Mouse (Mus musculus) cerebellum, adult (tissue): ENCODE measurements around the gene Usb1.

Source experiments
- ATAC-seq: cut with Nextera tagmentation; 2 replicates; pipeline ENCODE4 v1.9.2; 2017; ENCODE audit warnings: mild to moderate bottlenecking, moderate library complexity, mixed read lengths; ENCODE audit not compliant: insufficient number of reproducible peaks, low FRiP score, low TSS enrichment

The Usb1 gene

GRCm38 (mm10) chr8:95332437-95333199 lies 534 bp downstream of the Usb1 start:
- ATAC-seq: no peak

- ATAC-seq: no peak
Observed at GRCm38 (mm10) chr8:95335706-95336105, 3.6 kb downstream of the Usb1 start.

DNA sequence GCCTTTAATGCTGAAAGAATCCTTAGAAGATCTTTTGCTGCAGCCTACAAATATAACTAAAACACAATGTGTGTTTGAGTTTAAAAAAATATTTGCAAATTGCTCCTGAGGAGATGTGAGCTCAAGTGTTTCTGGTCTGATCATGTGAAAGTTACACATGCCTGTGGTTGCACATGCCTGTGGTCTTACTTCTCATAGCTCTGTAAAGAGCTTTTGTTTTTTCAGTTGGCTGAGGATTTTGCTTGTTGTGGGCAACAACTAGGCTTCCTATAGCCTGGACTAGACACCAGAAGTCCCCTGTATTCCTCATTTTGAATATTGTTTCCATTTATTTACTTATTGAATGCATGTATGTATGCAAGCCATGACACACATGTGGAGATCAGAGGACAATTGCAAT lies 4.3 kb downstream of the Usb1 start:
- no peak for ATAC-seq

GRCm38 (mm10) chr8:95341721-95342120 lies 9.6 kb downstream of the Usb1 start:
- ATAC-seq: no peak

DNA sequence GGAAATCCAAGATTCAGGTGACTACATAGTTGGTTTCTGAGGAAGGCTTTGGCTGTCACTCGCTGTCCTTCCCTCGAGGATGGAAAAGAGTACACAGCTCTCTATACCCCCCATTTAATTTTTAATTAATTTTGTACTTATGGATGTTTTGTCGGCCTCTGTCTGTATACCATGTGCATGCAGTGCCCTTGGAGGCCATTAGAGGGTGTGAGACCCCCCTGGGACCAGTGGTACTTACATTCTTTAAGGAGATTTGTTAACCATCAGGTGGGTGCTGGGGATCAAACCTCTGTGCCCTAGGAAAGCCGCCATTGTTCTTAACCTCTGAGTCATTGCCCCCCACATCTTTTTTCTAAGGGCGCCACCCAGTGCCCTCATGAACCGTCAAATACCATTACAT lies 12.6 kb downstream of the Usb1 start:
- no peak for ATAC-seq

DNA sequence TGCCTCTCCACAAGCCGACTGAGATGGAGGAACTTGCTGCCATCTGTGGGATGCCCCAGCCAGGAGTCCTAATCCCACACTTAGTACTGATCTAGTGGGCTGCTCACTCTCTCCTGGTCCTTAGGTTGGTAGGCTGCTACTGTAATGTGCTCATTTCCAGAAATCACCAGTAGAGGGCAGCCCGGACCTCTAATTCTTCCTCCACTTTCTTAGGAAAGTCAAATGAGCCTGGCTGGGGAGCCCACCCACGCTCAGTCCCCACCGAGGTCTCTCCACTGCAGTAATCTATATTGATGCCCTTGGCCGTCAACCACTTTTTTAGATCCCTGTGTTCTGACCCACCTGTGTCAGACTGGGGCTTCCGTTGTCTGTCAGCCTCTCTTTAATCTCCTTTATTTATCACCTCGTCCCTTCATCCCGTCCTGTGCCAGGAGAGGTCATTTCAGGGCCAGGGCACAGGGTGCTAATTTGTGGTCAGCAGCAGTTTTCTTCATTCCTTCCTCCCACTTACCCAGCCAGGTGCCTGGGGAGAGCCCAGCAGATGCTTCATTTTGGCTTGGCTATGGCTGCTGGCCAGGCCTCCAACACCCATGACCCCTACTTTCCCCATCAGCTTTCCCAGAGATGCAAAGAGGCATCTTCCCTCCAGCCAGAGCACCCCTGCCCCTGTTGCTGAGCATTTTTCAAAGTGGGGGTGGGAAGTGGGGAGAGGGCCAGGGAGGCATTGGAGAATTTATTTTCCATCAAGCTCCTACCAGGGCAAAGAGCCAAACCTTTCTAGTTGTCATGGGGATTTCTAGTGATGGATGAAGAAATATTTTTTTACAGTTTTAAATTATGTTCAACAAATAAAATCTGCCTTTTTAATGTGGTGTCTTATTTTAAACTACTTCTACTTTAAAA lies 14.8 kb downstream of the Usb1 start:
- ATAC-seq: no peak

GRCm38 (mm10) chr8:95348356-95348755 lies 16.3 kb downstream of the Usb1 start:
- ATAC-seq: no peak

GRCm38 (mm10) chr8:95348811-95349630 lies 16.9 kb downstream of the Usb1 start:
- ATAC-seq: no peak

- ATAC-seq: no peak
Observed at GRCm38 (mm10) chr8:95351461-95351860, 19.4 kb downstream of the Usb1 start.

DNA sequence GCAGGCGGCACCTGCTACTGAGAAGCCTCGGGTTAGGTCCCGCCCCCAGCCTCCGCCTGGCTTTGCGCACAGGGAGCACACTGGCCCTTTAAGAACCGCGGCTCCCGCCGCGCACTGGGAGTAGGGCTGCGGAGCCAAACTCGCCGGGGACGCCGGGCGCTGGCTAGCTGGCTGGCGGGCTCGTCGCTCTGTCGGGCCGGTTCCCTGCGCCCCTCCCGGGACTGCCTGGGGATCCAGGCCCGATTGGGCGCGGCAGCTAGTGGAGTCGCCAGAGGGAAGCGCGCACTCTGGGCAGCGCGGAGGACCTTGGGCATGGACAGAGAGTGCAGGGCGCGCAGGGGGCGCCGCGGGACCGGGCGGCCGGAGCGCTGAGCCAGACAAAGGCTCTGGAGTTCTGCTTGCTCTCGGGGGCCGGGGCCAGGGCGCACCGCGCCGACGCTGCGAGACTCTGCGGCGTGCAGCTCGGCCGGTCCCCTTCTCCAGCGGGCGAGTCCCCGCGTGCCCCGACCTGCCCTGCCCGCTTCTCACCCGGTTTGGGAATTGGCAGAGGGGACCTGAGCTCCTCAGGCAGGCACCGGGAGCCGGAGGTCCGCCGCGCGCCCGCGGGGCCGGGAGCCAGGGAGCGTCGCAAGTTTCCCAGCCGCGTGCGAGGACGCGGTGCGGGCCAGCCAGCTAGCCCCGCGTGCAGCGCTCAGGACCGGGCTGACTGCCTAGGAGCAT lies 20.2 kb downstream of the Usb1 start, which contains the start of gene Mmp15:
Mmp15 (plus strand) TSS at position 118 of the 720 bp plus-strand sequence.
- 0 out of 2 replicates have a peak, but pooled peaks have one; percentile 26 for ATAC-seq

GRCm38 (mm10) chr8:95352871-95353866 lies 21.1 kb downstream of the Usb1 start:
- peak; percentile 9; the same call in 1 of the 2 replicates for ATAC-seq

DNA sequence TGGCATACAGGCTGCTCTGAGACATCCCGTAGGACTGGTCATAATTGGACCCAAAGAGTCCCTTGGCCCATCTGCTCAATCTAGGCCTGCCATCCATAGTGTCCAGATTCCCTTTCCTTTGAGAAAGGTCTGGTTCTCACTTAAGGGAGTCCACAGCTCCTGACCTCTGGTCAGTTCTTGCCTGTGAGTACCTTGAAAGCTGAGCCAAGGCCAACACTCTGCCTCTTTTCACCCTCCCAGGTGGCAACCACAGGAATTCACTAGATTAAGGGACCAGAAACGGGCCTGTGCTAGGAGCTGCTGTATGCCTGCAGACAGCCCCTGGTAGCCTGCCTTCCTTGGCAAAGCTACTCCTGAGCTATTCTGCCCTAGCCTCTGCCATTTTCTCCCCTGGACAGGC lies 22.5 kb downstream of the Usb1 start:
- ATAC-seq: no peak

GRCm38 (mm10) chr8:95358550-95359411 lies 26.7 kb downstream of the Usb1 start:
- ATAC-seq: no peak

- ATAC-seq: no peak
Observed at GRCm38 (mm10) chr8:95360181-95361015, 28.3 kb downstream of the Usb1 start.

- no peak for ATAC-seq
Observed at GRCm38 (mm10) chr8:95361016-95361341, 28.9 kb downstream of the Usb1 start.

GRCm38 (mm10) chr8:95362272-95362671 lies 30.2 kb downstream of the Usb1 start:
- ATAC-seq: no peak

GRCm38 (mm10) chr8:95363849-95364248 lies 31.8 kb downstream of the Usb1 start:
- no peak for ATAC-seq
